ENCODE assay signal across 16 mouse cellular contexts in the genomic region with DNA sequence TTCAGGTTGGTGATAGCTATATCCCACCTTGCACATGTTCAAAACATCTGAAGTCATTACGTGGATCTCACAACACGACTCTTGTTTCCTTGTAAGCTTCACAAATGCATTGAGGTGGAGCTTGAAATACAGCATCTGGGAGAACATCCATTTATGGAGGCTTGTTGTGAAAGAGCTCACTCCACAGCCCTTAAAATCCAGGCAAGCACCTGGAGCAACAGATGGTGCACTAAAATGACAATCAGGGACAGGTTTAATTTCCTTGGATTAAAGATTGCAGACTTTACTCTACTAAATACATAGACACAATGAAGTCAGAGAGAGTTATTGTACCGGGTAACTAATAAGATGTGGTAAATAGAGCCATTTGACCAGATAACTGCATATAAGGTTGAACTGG.
"Had no signal": no experiment of that assay in that cellular context is flagged by ENCODE, and none has a peak within 500 bp of the region (broad histone marks: within the 10 kb centered on the region; RNA-seq: fewer than 3 reads in every experiment).

No protein-coding gene starts in this region.

- ATAC-seq: liver, postnatal 0 days; midbrain, embryonic 15.5 days had no signal

- H3K4me3 ChIP-seq: kidney, embryonic 15.5 days; limb, embryonic 12.5 days; liver, embryonic 13.5 days; lung, embryonic 15.5 days; megakaryocyte, embryonic 14.5 days; midbrain, embryonic 15.5 days; neural tube, embryonic 13.5 days had no signal

- DNase-seq: kidney, adult 2 months; kidney, postnatal 25 days; layer of hippocampus, postnatal 36 days; liver; liver, embryonic 13.5 days; liver, postnatal 0 days; lung, postnatal 14 days; retina, postnatal 1 day; right cerebral cortex, postnatal 14 days had no signal

- H3K27ac ChIP-seq: kidney, embryonic 15.5 days; limb, embryonic 12.5 days; liver, embryonic 13.5 days; lung, embryonic 15.5 days; macrophage; midbrain, embryonic 15.5 days; neural tube, embryonic 13.5 days had no signal

- H3K4me1 ChIP-seq: kidney, embryonic 15.5 days; limb, embryonic 12.5 days; liver, embryonic 13.5 days; lung, embryonic 15.5 days; megakaryocyte, embryonic 14.5 days; midbrain, embryonic 15.5 days had no signal

- H3K27me3 ChIP-seq: kidney, embryonic 15.5 days; limb, embryonic 12.5 days; liver, embryonic 13.5 days; lung, embryonic 15.5 days; megakaryocyte, embryonic 14.5 days; midbrain, embryonic 15.5 days; neural tube, embryonic 13.5 days had no signal
